In the genomic region with DNA sequence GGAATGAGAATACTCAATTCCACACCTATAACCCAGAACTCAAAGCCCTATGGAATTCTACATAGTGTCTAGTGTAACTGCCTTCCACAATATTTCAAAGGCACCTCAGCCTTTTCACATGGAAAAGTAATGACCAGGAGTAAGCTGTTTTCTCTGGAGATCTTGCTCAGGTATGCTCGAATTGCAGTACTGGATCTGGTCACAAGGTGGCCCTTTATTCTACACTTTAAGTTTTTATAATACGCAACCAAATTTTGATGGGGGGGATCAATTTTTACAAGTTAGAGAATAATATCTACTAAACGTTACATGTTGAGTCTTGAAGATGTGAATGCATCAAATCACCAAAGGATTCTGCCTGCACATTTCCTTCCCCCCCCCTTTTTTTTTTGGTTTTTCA, we compare ENCODE assay signal across 10 mouse cellular contexts. TPM values are rescaled to one million over a fixed set of nuclear protein-coding genes. Genes with fewer than 3 reads are reported as not detected.
A peak's percentile ranks its signal among the peaks of the same experiment; 100 is the strongest.
DNase-seq lines count a peak whose midpoint lies in the region; ATAC-seq and TF ChIP-seq lines count a peak whose summit lies in the region.
"Had no signal": no experiment of that assay in that cellular context is flagged by ENCODE, and none has a peak within 500 bp of the region (broad histone marks: within the 10 kb centered on the region; RNA-seq: fewer than 3 reads in every experiment).

No protein-coding gene starts in this region.

- H3K27ac ChIP-seq in forebrain, postnatal 0 days (ENCODE audit: low read depth, low read length): no peak overlapping the region
- H3K27ac ChIP-seq in forebrain, embryonic 12.5 days: no peak overlapping the region
- H3K27ac ChIP-seq in liver, embryonic 11.5 days (ENCODE audit: low read depth, low read length): no peak overlapping the region
- H3K27ac ChIP-seq in MEL (ENCODE audit: control insufficient read depth, low read depth, low read length): no peak overlapping the region
- H3K27ac ChIP-seq: liver, embryonic 13.5 days had no signal

- H3K36me3 ChIP-seq in forebrain, postnatal 0 days (ENCODE audit: insufficient read depth): no peaks in the 10 kb centered on the region
- H3K36me3 ChIP-seq in forebrain, embryonic 12.5 days (replicated peaks): no peaks in the 10 kb centered on the region
- no peaks in the 10 kb centered on the region for H3K36me3 ChIP-seq in liver, embryonic 11.5 days (ENCODE audit: control insufficient read depth, insufficient read depth, low read length)
- H3K36me3 ChIP-seq in MEL (ENCODE audit: control insufficient read depth in 1 of 2, insufficient read depth in 2 of 2, low read length in 2 of 2): peaks cover 0 to 2% of the 10 kb centered on the region in 2 experiments; a peak in 1 of 4 replicates
- H3K36me3 ChIP-seq: liver, embryonic 13.5 days had no signal

- H3K9ac ChIP-seq in forebrain, postnatal 0 days: no peak overlapping the region
- H3K9ac ChIP-seq in forebrain, embryonic 12.5 days: no peak overlapping the region
- H3K9ac ChIP-seq in liver, embryonic 11.5 days (ENCODE audit: low read depth, low read length): no peak overlapping the region
- no peak overlapping the region for H3K9ac ChIP-seq in MEL (ENCODE audit: control insufficient read depth, low read depth, low read length, poor library complexity, severe bottlenecking)
- H3K9ac ChIP-seq: liver, embryonic 13.5 days had no signal

- peak; percentile 65 for DNase-seq in forebrain, postnatal 0 days
- DNase-seq in liver (peak; percentile 30), MEL (ENCODE audit: low read depth, low spot score) (peak; percentile 59)
- DNase-seq in liver, embryonic 11.5 days (ENCODE audit: low spot score): no peak
- DNase-seq in fibroblast of lung, adult 2 months (ENCODE audit: low read depth): peak; percentile 7
- DNase-seq: liver, embryonic 13.5 days had no signal

- TF ChIP-seq POLR2A in MEL (IDR thresholded peaks at IDR 0.05; ENCODE audit: control insufficient read depth in 1 of 2, insufficient read depth in 1 of 2, low read depth in 1 of 2, low read length in 2 of 2, poor library complexity in 1 of 2): no peak

- peak; percentile 58 for TF ChIP-seq CTCF in forebrain, postnatal 0 days (IDR thresholded peaks at IDR 0.05; ENCODE audit: low read depth)
- TF ChIP-seq CTCF in MEL (IDR thresholded peaks at IDR 0.05 in 2 of 3, conservative IDR thresholded peaks at IDR 0.05 in 1 of 3; ENCODE audit: control insufficient read depth in 1 of 3, insufficient read depth in 1 of 3, low read depth in 2 of 3, low read length in 3 of 3, poor library complexity in 1 of 3, severe bottlenecking in 1 of 3): peak; percentile 12 to 69 (median 60); a peak in 5 of 6 replicates

- H3K27me3 ChIP-seq in forebrain, postnatal 0 days (ENCODE audit: insufficient read depth, low read length): no peaks in the 10 kb centered on the region
- no peaks in the 10 kb centered on the region for H3K27me3 ChIP-seq in forebrain, embryonic 12.5 days
- H3K27me3 ChIP-seq in liver, embryonic 11.5 days (replicated peaks; ENCODE audit: control insufficient read depth, insufficient read depth, low read length): no peaks in the 10 kb centered on the region
- peaks cover 0 to 2% of the 10 kb centered on the region in 2 experiments; a peak in 2 of 4 replicates for H3K27me3 ChIP-seq in MEL (ENCODE audit: control insufficient read depth in 1 of 2, insufficient read depth in 2 of 2, low read length in 2 of 2)
- H3K27me3 ChIP-seq: liver, embryonic 13.5 days had no signal

- peak; percentile 71 for TF ChIP-seq RAD21 in MEL (IDR thresholded peaks at IDR 0.05; ENCODE audit: low read depth, low read length)

- H3K79me2 ChIP-seq in MEL (ENCODE audit: control insufficient read depth, insufficient read depth, low read length, poor library complexity): no peaks in the 10 kb centered on the region

- H3K4me3 ChIP-seq in forebrain, postnatal 0 days (ENCODE audit: low read depth, low read length): no peak overlapping the region
- no peak overlapping the region for H3K4me3 ChIP-seq in forebrain, embryonic 12.5 days (replicated peaks)
- no peak overlapping the region for H3K4me3 ChIP-seq in liver, embryonic 11.5 days (ENCODE audit: low read depth, low read length)
- no peak overlapping the region for H3K4me3 ChIP-seq in MEL (ENCODE audit: control insufficient read depth in 1 of 2, insufficient read depth in 1 of 2, low read depth in 2 of 2, low read length in 2 of 2)
- H3K4me3 ChIP-seq: liver, embryonic 13.5 days had no signal

- no peak for ATAC-seq in forebrain, postnatal 0 days
- ATAC-seq in forebrain, embryonic 12.5 days (ENCODE audit: low FRiP score): no peak
- no peak for ATAC-seq in liver, embryonic 11.5 days (replicated peaks; ENCODE audit: low FRiP score)
- ATAC-seq in megakaryocyte progenitor cell, adult 5-6 weeks (replicated peaks; ENCODE audit: poor library complexity): peak; percentile 70
- no peak for ATAC-seq in activated CD4-positive, CD25-positive, alpha-beta regulatory T cell, adult 4 months

- no peak for TF ChIP-seq EP300 in MEL (IDR thresholded peaks at IDR 0.05; ENCODE audit: low read depth in 1 of 2, low read length in 2 of 2)

- 43% methylated on average over 3 of the region's 3 CpGs for WGBS in forebrain, postnatal 0 days
- WGBS in forebrain, embryonic 12.5 days: 60% methylated on average over 3 of the region's 3 CpGs
- 51% methylated on average over 3 of the region's 3 CpGs for WGBS in liver, embryonic 11.5 days

- H3K4me2 ChIP-seq in forebrain, postnatal 0 days (ENCODE audit: low read depth): no peak overlapping the region
- no peak overlapping the region for H3K4me2 ChIP-seq in forebrain, embryonic 12.5 days
- H3K4me2 ChIP-seq in liver, embryonic 11.5 days: no peak overlapping the region
- H3K4me2 ChIP-seq: liver, embryonic 13.5 days had no signal

- no peaks in the 10 kb centered on the region for H3K9me3 ChIP-seq in forebrain, postnatal 0 days (ENCODE audit: low read length)
- H3K9me3 ChIP-seq in forebrain, embryonic 12.5 days: no peaks in the 10 kb centered on the region
- H3K9me3 ChIP-seq in liver, embryonic 11.5 days (ENCODE audit: control insufficient read depth, low read length): no peaks in the 10 kb centered on the region
- H3K9me3 ChIP-seq in MEL (replicated peaks; ENCODE audit: insufficient read depth, low read length): no peaks in the 10 kb centered on the region
- H3K9me3 ChIP-seq: liver, embryonic 13.5 days had no signal

- H3K4me1 ChIP-seq in forebrain, postnatal 0 days (ENCODE audit: insufficient read depth): no peaks in the 10 kb centered on the region
- H3K4me1 ChIP-seq in forebrain, embryonic 12.5 days: no peaks in the 10 kb centered on the region
- no peaks in the 10 kb centered on the region for H3K4me1 ChIP-seq in liver, embryonic 11.5 days (replicated peaks; ENCODE audit: control insufficient read depth, insufficient read depth, low read length)
- H3K4me1 ChIP-seq in MEL (ENCODE audit: control insufficient read depth in 1 of 2, insufficient read depth in 2 of 2, low read length in 2 of 2): no peaks in the 10 kb centered on the region; a peak in 1 of 4 replicates

RNA-seq across cellular contexts. Expression of a gene that starts 6.8 kb away (rescaled TPM):
- total RNA-seq in forebrain, postnatal 0 days (2014; rRNA removed): 182 and 203 TPM in 2 replicates
- 263 and 323 TPM in 2 replicates for polyA plus RNA-seq in forebrain, postnatal 0 days (2015; fragmentation: Nextera tagmentation; extraction: Ambion mirVana)
- polyA plus RNA-seq in forebrain, embryonic 12.5 days (2016; fragmentation: Nextera tagmentation; extraction: Ambion mirVana): 411 and 412 TPM in 2 replicates
- polyA plus RNA-seq in liver, embryonic 11.5 days (2014; fragmentation: Nextera tagmentation; extraction: Ambion mirVana): 373 and 393 TPM in 2 replicates
- 68.1 and 75.2 TPM in 2 replicates for total RNA-seq in MEL (2012; rRNA removed)
- polyA plus RNA-seq in MEL (2012; ENCODE audit: insufficient read depth in 1 of 2, insufficient read length in 2 of 2, low read depth in 1 of 2, low replicate concordance in 2 of 2, missing spikeins in 1 of 2): 100 to 1,000 TPM in 1 of 2 experiments, not detected in 1; 113 TPM
- total RNA-seq in megakaryocyte progenitor cell, adult 5-6 weeks (2015): 115 and 121 TPM in 2 replicates
- total RNA-seq in megakaryocyte progenitor cell, adult 5-6 weeks (2017): 184 and 204 TPM in 2 replicates
- polyA plus RNA-seq in activated CD4-positive, CD25-positive, alpha-beta regulatory T cell, adult 4 months (2017; shearing (Covaris generic)): 10 to 100 TPM; 57.9 to 72.5 TPM

RNA-seq across cellular contexts. Expression of a gene that starts 22.8 kb away (rescaled TPM):
- 105 and 106 TPM in 2 replicates for total RNA-seq in forebrain, postnatal 0 days (2014; rRNA removed)
- 288 and 297 TPM in 2 replicates for polyA plus RNA-seq in forebrain, postnatal 0 days (2015; fragmentation: Nextera tagmentation; extraction: Ambion mirVana)
- 131 and 138 TPM in 2 replicates for polyA plus RNA-seq in forebrain, embryonic 12.5 days (2016; fragmentation: Nextera tagmentation; extraction: Ambion mirVana)
- 195 and 210 TPM in 2 replicates for polyA plus RNA-seq in liver, embryonic 11.5 days (2014; fragmentation: Nextera tagmentation; extraction: Ambion mirVana)
- total RNA-seq in MEL (2012; rRNA removed): 0.27 and 0.49 TPM in 2 replicates
- under 1 TPM in 1 of 2 experiments, not detected in 1; 0.86 TPM for polyA plus RNA-seq in MEL (2012; ENCODE audit: insufficient read depth in 1 of 2, insufficient read length in 2 of 2, low read depth in 1 of 2, low replicate concordance in 2 of 2, missing spikeins in 1 of 2)
- total RNA-seq in megakaryocyte progenitor cell, adult 5-6 weeks (2015): 1.8 and 4.9 TPM in 2 replicates
- total RNA-seq in megakaryocyte progenitor cell, adult 5-6 weeks (2017): 1.9 and 2.3 TPM in 2 replicates
- not detected for polyA plus RNA-seq in activated CD4-positive, CD25-positive, alpha-beta regulatory T cell, adult 4 months (2017; shearing (Covaris generic))

RNA-seq across cellular contexts. Expression of a gene that starts 23.5 kb away (rescaled TPM):
- 3.0 and 4.4 TPM in 2 replicates for total RNA-seq in forebrain, postnatal 0 days (2014; rRNA removed)
- 4.6 and 4.9 TPM in 2 replicates for polyA plus RNA-seq in forebrain, postnatal 0 days (2015; fragmentation: Nextera tagmentation; extraction: Ambion mirVana)
- 0.76 and 1.5 TPM in 2 replicates for polyA plus RNA-seq in forebrain, embryonic 12.5 days (2016; fragmentation: Nextera tagmentation; extraction: Ambion mirVana)
- 0.69 and 0.77 TPM in 2 replicates for polyA plus RNA-seq in liver, embryonic 11.5 days (2014; fragmentation: Nextera tagmentation; extraction: Ambion mirVana)
- not detected in 2 replicates for total RNA-seq in MEL (2012; rRNA removed)
- 1 to 10 TPM in 1 of 2 experiments, not detected in 1; 1.0 TPM for polyA plus RNA-seq in MEL (2012; ENCODE audit: insufficient read depth in 1 of 2, insufficient read length in 2 of 2, low read depth in 1 of 2, low replicate concordance in 2 of 2, missing spikeins in 1 of 2)
- total RNA-seq in megakaryocyte progenitor cell, adult 5-6 weeks (2015): not detected in 2 replicates
- total RNA-seq in megakaryocyte progenitor cell, adult 5-6 weeks (2017): not detected in 2 replicates
- polyA plus RNA-seq in activated CD4-positive, CD25-positive, alpha-beta regulatory T cell, adult 4 months (2017; shearing (Covaris generic)): not detected
- polyA plus RNA-seq: gonadal fat pad, adult 2 months had no signal

RNA-seq across cellular contexts. Expression of a gene that starts 31.9 kb away (rescaled TPM):
- 219 and 271 TPM in 2 replicates for total RNA-seq in forebrain, postnatal 0 days (2014; rRNA removed)
- polyA plus RNA-seq in forebrain, postnatal 0 days (2015; fragmentation: Nextera tagmentation; extraction: Ambion mirVana): 782 and 828 TPM in 2 replicates
- polyA plus RNA-seq in forebrain, embryonic 12.5 days (2016; fragmentation: Nextera tagmentation; extraction: Ambion mirVana): 632 and 641 TPM in 2 replicates
- 486 and 530 TPM in 2 replicates for polyA plus RNA-seq in liver, embryonic 11.5 days (2014; fragmentation: Nextera tagmentation; extraction: Ambion mirVana)
- total RNA-seq in MEL (2012; rRNA removed): 153 and 164 TPM in 2 replicates
- 100 to 1,000 TPM in 1 of 2 experiments, not detected in 1; 326 TPM for polyA plus RNA-seq in MEL (2012; ENCODE audit: insufficient read depth in 1 of 2, insufficient read length in 2 of 2, low read depth in 1 of 2, low replicate concordance in 2 of 2, missing spikeins in 1 of 2)
- 145 and 158 TPM in 2 replicates for total RNA-seq in megakaryocyte progenitor cell, adult 5-6 weeks (2015)
- 96.6 and 102 TPM in 2 replicates for total RNA-seq in megakaryocyte progenitor cell, adult 5-6 weeks (2017)
- polyA plus RNA-seq in activated CD4-positive, CD25-positive, alpha-beta regulatory T cell, adult 4 months (2017; shearing (Covaris generic)): 10 to 100 TPM; 72.1 to 86.9 TPM

RNA-seq across cellular contexts. Expression of a gene that starts 34.4 kb away (rescaled TPM):
- 14.2 and 14.9 TPM in 2 replicates for total RNA-seq in forebrain, postnatal 0 days (2014; rRNA removed)
- 34.6 and 41.5 TPM in 2 replicates for polyA plus RNA-seq in forebrain, postnatal 0 days (2015; fragmentation: Nextera tagmentation; extraction: Ambion mirVana)
- 10.4 and 11.1 TPM in 2 replicates for polyA plus RNA-seq in forebrain, embryonic 12.5 days (2016; fragmentation: Nextera tagmentation; extraction: Ambion mirVana)
- polyA plus RNA-seq in liver, embryonic 11.5 days (2014; fragmentation: Nextera tagmentation; extraction: Ambion mirVana): 1.2 and 1.6 TPM in 2 replicates
- total RNA-seq in MEL (2012; rRNA removed): not detected in 2 replicates
- polyA plus RNA-seq in MEL (2012; ENCODE audit: insufficient read depth in 1 of 2, insufficient read length in 2 of 2, low read depth in 1 of 2, low replicate concordance in 2 of 2, missing spikeins in 1 of 2): not detected
- 0.27 and 0.64 TPM in 2 replicates for total RNA-seq in megakaryocyte progenitor cell, adult 5-6 weeks (2015)
- total RNA-seq in megakaryocyte progenitor cell, adult 5-6 weeks (2017): 1.00 TPM in 1 of 2 replicates, not detected in the other
- polyA plus RNA-seq in activated CD4-positive, CD25-positive, alpha-beta regulatory T cell, adult 4 months (2017; shearing (Covaris generic)): not detected

Comparison
In these comparisons a context has a peak if more than half of its experiments do, and no peak if none do; other contexts are left out.
1. RNA of a gene that starts 22.8 kb away (polyA plus RNA-seq): 288 to 297 TPM in forebrain, postnatal 0 days, 195 to 210 TPM in liver, embryonic 11.5 days and 131 to 138 TPM in forebrain, embryonic 12.5 days; 0.86 TPM in MEL and not detected in activated CD4-positive, CD25-positive, alpha-beta regulatory T cell, adult 4 months; every median in the first group is over 10 times any median in the second.